Mouse (Mus musculus) Patski (cell line): ENCODE data around the gene Ank3. TPM values are rescaled to one million over a fixed set of nuclear protein-coding genes. Genes with fewer than 3 reads are reported as not detected.

Source experiments
- ATAC-seq: fragments of 100-300 bp; one replicate; pipeline ENCODE4 v1.8.0; 2021
- CTCF ChIA-PET: fragments of 350-600 bp; sonication (Branson Sonifier 250); formaldehyde crosslinking; loops from one replicate; lab custom pipeline; 2022; ENCODE audit warnings: inconsistent platforms; lab: Charles Lee
- POLR2A ChIA-PET: fragments of 350-600 bp; sonication (Branson Sonifier 250); formaldehyde crosslinking; loops from one replicate; lab custom pipeline; 2022; ENCODE audit warnings: antibody characterized with exemption, inconsistent platforms; lab: Charles Lee
- DNase-seq: peaks from one replicate; pipeline ENCODE4 v3.0.0-alpha.2; 2011; ENCODE audit warnings: low read depth, low spot score
- H3K27me3 ChIP-seq: fragments of 371-371 bp; one replicate; pipeline ENCODE4 v1.5.1; 2021
- CTCF ChIP-seq: fragments of 100-300 bp; IDR thresholded peaks from one replicate; pipeline ENCODE4 v1.5.1; 2021
- in situ Hi-C: fragments of 300-500 bp; cut with MboI; formaldehyde crosslinking; loops from 3 replicates; pipeline ENCODE4 v1.11.1; 2018; ENCODE audit warnings: low pct_unique_long_range_greater_than_20kb, mixed read lengths
- polyA plus RNA-seq: library from polyadenylated mRNA; unstranded; gene quantifications from one replicate; pipeline ENCODE4 v1.2.3, GENCODE M21; 2021

The Ank3 gene
- polyA plus RNA-seq, 1 experiment from 2014 or later, result 83.2 TPM

DNA sequence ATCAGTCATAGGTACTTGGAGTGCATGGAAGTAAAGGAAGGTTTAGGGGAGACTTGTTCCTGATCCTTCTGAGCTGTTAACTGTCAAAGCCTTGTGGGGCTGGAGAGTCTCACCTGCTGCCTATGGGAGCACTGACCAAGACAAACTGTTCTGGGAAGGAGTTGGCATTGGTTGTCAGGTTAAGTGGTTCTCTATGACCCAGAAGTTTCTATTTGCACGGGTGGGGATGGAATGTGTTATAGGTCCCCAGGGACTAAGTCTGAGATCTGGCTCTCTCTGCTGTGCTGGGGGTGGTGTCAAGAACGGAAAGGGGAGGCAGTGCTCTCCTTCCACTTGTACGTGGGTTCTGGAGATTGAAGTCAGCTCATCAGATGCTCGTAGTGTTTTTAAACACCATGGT is 6.9 kb downstream of the Ank3 start:
- ChIA-PET CTCF (interaction anchor here (1.0 to 1.7 kb wide), 2 partner anchors 47 to 251 kb away, joined by 3 read pairs; no protein-coding TSS in a partner anchor), POLR2A (interaction anchor here (0.6 kb wide), 1 partner anchor 16 kb away, joined by 4 read pairs; no protein-coding TSS in a partner anchor)
- TF ChIP-seq CTCF, result no peak
- DNase-seq (no peak), ATAC-seq (no peak)
- H3K27me3 ChIP-seq, result no peaks in the 10 kb centered on the region
- in situ Hi-C loops, result no loop called here

DNA sequence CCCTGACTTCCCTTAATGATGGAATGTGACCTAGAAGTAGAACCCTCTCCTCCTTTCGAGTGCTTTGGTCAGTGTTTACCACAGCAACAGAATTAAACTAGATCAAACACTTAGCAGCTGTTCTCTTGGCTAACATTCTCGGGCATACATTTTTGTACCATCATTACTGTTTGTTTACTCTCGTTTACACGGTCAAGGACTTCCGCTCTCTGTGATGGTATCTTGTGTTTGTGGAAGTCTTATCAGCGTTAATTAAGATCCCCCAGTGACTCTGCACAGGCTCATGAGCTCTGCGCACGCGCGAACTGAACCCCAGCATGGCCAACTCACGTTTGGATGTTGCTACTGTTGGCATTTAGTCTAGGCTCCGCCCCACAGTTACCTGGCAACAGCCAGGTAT is 16.3 kb downstream of the Ank3 start:
- TF ChIP-seq CTCF, result no peak
- ChIA-PET POLR2A (no interaction called here), CTCF (no interaction called here)
- in situ Hi-C loops, result no loop called here
- DNase-seq (no peak), ATAC-seq (no peak)
- H3K27me3 ChIP-seq, result no peaks in the 10 kb centered on the region

DNA sequence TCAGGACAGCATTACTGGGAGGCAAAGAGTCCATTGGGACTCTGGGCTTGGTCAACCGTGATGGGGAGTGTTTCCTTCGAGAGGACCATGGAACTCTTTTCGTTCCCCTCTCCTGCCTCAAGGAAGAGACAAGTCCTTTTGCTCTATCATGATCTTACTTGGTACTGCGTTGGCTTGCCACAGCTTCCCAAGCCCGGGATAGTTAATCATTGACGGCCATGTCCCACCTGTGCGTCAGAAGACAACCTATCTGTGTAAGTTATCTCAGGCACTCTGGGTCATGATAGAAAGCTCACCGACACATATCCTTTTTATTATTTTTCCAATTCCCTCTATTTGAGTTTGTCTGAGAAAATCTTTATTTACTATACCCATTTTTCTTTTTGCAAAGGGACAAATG is 20.1 kb downstream of the Ank3 start:
- POLR2A ChIA-PET, result no interaction called here
- CTCF ChIA-PET, result no interaction called here
- H3K27me3 ChIP-seq, result no peaks in the 10 kb centered on the region
- ATAC-seq (no peak), DNase-seq (no peak)
- no peak for TF ChIP-seq CTCF
- in situ Hi-C loops, result no loop called here

DNA sequence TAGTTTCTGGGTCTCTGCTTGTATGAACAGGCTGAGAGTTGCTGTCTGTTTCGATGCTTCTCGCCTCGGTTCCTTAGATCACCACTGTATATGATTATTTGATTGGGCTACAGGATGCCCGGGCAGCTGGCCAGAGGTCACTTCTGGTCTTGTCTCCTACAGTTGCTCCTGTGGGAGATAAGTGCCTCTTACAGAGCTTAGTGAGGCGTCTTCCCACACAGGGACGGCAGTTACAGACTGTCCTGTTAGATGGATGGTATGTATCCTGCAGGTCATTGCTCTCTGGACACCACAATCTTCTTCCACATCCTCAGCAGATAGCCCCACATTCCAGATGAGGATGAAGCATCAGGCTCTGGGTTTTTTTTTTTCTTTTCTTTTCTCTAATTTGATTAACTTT is 21.7 kb downstream of the Ank3 start:
- CTCF ChIA-PET, result no interaction called here
- POLR2A ChIA-PET, result no interaction called here
- DNase-seq, result no peak
- ATAC-seq, result no peak
- no peak for TF ChIP-seq CTCF
- in situ Hi-C loops, result no loop called here
- H3K27me3 ChIP-seq, result no peaks in the 10 kb centered on the region

- DNase-seq, result no peak
- ATAC-seq, result no peak
- TF ChIP-seq CTCF, result no peak
- H3K27me3 ChIP-seq, result peaks cover 8% of the 10 kb centered on the region
- POLR2A ChIA-PET, result no interaction called here
- CTCF ChIA-PET, result no interaction called here
- in situ Hi-C loops, result no loop called here
Observed at GRCm38 (mm10) chr10:69424051-69424450, 25.5 kb downstream of the Ank3 start.

DNA sequence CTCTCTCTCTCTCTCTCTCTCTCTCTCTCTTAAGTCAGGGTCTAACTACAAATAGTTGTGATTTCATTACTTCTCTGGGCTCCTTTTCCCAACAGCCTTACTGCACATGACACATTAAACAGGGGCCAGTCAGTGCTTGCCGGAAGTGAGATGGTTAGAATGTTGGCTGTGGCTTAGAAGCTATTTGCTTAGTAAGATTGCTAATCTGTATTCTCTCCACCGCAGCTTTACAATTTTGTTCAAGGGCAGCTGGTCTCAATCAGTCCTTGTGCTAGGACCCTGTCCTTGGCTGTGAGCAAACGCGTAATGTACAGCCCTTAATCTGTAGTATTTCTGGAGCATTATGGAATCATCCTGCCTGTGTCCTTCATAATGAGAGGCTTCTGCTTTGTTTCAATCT is 31.6 kb downstream of the Ank3 start:
- TF ChIP-seq CTCF, result no peak
- peaks cover 8% of the 10 kb centered on the region for H3K27me3 ChIP-seq
- ChIA-PET POLR2A (no interaction called here), CTCF (no interaction called here)
- no peak for ATAC-seq
- in situ Hi-C loops, result loop anchor here (25.0 kb wide), 1 partner anchor 857 kb away; no protein-coding TSS in a partner anchor
- DNase-seq, result no peak

GRCm38 (mm10) chr10:69431101-69431500 is 32.5 kb downstream of the Ank3 start:
- ChIA-PET CTCF (interaction anchor here (0.8 kb wide), 1 partner anchor 57 kb away, joined by 3 read pairs; no protein-coding TSS in a partner anchor), POLR2A (interaction anchor here (0.6 kb wide), 1 partner anchor 301 kb away, joined by 3 read pairs; no protein-coding TSS in a partner anchor)
- peaks cover 4% of the 10 kb centered on the region for H3K27me3 ChIP-seq
- TF ChIP-seq CTCF, result no peak
- in situ Hi-C loops, result loop anchor here (25.0 kb wide), 1 partner anchor 856 kb away; no protein-coding TSS in a partner anchor
- ATAC-seq, result no peak
- no peak for DNase-seq

GRCm38 (mm10) chr10:69435213-69435612 is 36.6 kb downstream of the Ank3 start:
- CTCF ChIA-PET, result interaction anchor here (1.2 kb wide), 1 partner anchor 8 kb away, joined by 3 read pairs; no protein-coding TSS in a partner anchor
- DNase-seq, result no peak
- TF ChIP-seq CTCF, result no peak
- no peaks in the 10 kb centered on the region for H3K27me3 ChIP-seq
- ATAC-seq, result no peak
- POLR2A ChIA-PET, result no interaction called here
- in situ Hi-C loops, result loop anchor here (25.0 kb wide), 1 partner anchor 852 kb away; no protein-coding TSS in a partner anchor

- H3K27me3 ChIP-seq, result no peaks in the 10 kb centered on the region
- ATAC-seq, result no peak
- POLR2A ChIA-PET, result no interaction called here
- CTCF ChIA-PET, result interaction anchor here (1.8 kb wide), 1 partner anchor 10 kb away, joined by 5 read pairs; no protein-coding TSS in a partner anchor
- in situ Hi-C loops, result loop anchor here (25.0 kb wide), 1 partner anchor 848 kb away; no protein-coding TSS in a partner anchor
- TF ChIP-seq CTCF, result no peak
- DNase-seq, result no peak
Observed at GRCm38 (mm10) chr10:69439449-69439848, 40.9 kb downstream of the Ank3 start.

GRCm38 (mm10) chr10:69444546-69444945 is 46.0 kb downstream of the Ank3 start:
- TF ChIP-seq CTCF, result no peak
- in situ Hi-C loops, result loop anchor here (25.0 kb wide), 1 partner anchor 843 kb away; no protein-coding TSS in a partner anchor
- ATAC-seq, result no peak
- POLR2A ChIA-PET, result no interaction called here
- CTCF ChIA-PET, result interaction anchor here (0.6 kb wide), 1 partner anchor 212 kb away, joined by 3 read pairs; no protein-coding TSS in a partner anchor
- no peak for DNase-seq
- peaks cover 8% of the 10 kb centered on the region for H3K27me3 ChIP-seq

DNA sequence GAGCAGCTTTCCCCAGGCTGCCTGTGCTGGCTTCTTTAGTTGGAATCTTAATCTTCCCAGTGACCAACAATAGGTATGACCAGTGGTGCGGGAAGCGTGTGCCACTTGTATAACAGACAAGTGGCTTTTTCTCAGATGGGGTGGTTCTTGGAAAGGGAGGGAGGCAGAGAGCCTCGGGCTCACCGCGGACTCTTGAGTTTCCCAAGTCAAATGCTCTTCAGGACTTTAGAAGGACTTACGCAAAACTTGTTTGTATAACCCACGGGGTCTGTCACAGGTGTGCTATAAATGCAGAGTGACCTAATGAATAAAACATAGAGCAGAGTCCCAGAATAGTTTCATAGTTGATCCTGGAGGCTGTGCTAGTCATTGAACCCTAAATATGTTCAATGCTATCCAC is 47.4 kb downstream of the Ank3 start:
- TF ChIP-seq CTCF, result no peak
- ChIA-PET CTCF (no interaction called here), POLR2A (interaction anchor here (0.7 kb wide), 1 partner anchor 13 kb away, joined by 3 read pairs; no protein-coding TSS in a partner anchor)
- DNase-seq (no peak), ATAC-seq (no peak)
- peaks cover 8% of the 10 kb centered on the region for H3K27me3 ChIP-seq
- in situ Hi-C loops, result loop anchor here (25.0 kb wide), 1 partner anchor 841 kb away; no protein-coding TSS in a partner anchor
